Mouse (Mus musculus): ENCODE data around the gene Ubald1.

DNA sequence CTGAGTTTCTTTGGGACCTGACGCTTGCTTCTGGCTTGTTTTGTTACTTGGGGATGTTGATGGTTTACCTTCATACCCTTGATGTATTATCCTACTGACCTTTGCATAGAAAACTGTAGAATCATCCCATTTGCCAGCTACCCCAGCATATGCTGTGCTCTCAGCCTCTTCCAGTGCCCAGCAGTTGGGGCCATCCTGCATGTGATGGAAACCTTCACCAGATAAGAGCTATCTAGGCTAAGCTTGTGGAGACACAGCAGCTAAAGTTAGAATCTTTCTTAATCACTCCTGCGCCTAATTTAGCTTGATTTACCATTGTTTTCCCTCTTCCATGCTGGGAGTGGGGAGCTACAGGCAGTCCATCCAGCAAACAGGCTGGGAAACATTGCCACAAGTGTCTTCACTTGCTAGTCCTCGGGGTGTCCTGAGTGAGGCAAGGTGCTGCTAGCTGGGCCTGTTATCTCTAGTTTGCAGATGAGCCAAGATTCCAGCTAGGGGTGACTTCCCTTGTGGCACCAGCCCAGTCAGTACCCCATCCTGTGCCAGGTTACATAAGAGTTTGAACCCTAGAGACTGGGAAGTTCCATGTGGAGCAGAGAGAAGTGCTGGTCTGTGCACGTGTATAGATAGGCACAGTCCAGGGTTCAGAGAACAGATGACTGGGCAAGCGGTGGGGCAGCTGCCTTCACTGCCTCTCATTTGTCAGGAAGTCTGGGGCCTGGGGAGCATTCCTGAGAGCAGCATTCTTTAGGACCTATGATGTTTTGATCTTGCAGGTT is 16.3 kb upstream of the Ubald1 start:
- no peak for TF ChIP-seq CTCF (IDR thresholded peaks at IDR 0.05; ENCODE audit: insufficient read depth, low read length)
- TF ChIP-seq POLR2A (IDR thresholded peaks at IDR 0.05; ENCODE audit: borderline replicate concordance, extremely low read depth, low read depth, low read length) = no peak
